Mouse (Mus musculus): ENCODE measurements around the gene Ehmt1.

DNA sequence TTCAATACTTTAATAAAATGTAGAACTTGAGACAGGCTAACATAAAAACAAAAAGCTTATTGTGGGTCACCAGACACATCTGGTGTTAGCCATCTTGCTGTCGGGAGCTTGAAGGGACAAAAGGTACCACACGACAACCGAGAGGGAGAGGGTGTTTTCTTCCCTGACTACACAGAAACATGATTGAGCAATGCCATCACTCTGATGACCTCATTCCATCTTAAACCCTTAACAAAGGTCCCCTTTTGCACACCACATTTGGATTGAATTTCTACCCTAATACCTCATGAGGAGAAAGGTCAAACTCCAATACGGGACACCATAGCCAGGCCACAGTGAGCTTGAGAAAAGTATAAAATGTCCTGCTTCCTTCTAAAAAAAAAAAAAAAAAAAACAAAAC is 132.2 kb downstream of the Ehmt1 start:
- TF ChIP-seq CTCF (IDR thresholded peaks at IDR 0.05; ENCODE audit: insufficient read depth, low read length) (no peak), POLR2A (IDR thresholded peaks at IDR 0.05; ENCODE audit: borderline replicate concordance, extremely low read depth, low read depth, low read length) (no peak)

Data from lung, adult 2 months (tissue).